Mouse (Mus musculus) olfactory bulb, adult 2 months (tissue): ENCODE results near the gene Il11ra1. TPM values are rescaled to one million over a fixed set of nuclear protein-coding genes. Genes with fewer than 3 reads are reported as not detected.
"Not testable (repeated sequence)": the region's sequence is repeated elsewhere in the genome, so short reads cannot be mapped to it uniquely, and the experiment has no call there.

Source experiments
- H3K27ac ChIP-seq: fragments of 200-500 bp; 2 replicates; pipeline ENCODE4 v1.5.1; 2012; ENCODE audit warnings: low read depth, low read length; ENCODE audit not compliant: insufficient read depth
- H3K4me1 ChIP-seq: fragments of 200-500 bp; 2 replicates; pipeline ENCODE4 v1.6.1; 2012; ENCODE audit warnings: low read length; ENCODE audit not compliant: control insufficient read depth, insufficient read depth
- H3K4me3 ChIP-seq: fragments of 200-500 bp; 2 replicates; pipeline ENCODE4 v1.5.1; 2012; ENCODE audit warnings: mild to moderate bottlenecking, low read depth, low read length, moderate library complexity; ENCODE audit not compliant: insufficient read depth
- CTCF ChIP-seq: fragments of 200-500 bp; IDR thresholded peaks from 2 replicates; pipeline ENCODE4 v1.5.1; 2012; ENCODE audit warnings: low read depth, mild to moderate bottlenecking, low read length, moderate library complexity; ENCODE audit not compliant: insufficient read depth
- POLR2A ChIP-seq: fragments of 200-500 bp; IDR thresholded peaks from 2 replicates; pipeline ENCODE4 v1.6.1; 2012; ENCODE audit warnings: mild to moderate bottlenecking, low read depth, low read length, moderate library complexity; ENCODE audit not compliant: insufficient read depth
- WGBS: fragments of 180-500 bp; shearing (Covaris S2); methylation state at CpG from one replicate; pipeline ENCODE4 v1.1.7; 2018; 5-methylcytosine and 5-hydroxymethylcytosine counted together
- polyA plus RNA-seq: library from polyadenylated mRNA; stranded (reverse); fragments of >200 nt; gene quantifications from 2 replicates; pipeline ENCODE4 v1.2.4, GENCODE M21; 2012; ENCODE audit warnings: low replicate concordance; ENCODE audit not compliant: missing spikeins, insufficient read depth, insufficient read length

The Il11ra1 gene
- not detected in 2 replicates for polyA plus RNA-seq

DNA sequence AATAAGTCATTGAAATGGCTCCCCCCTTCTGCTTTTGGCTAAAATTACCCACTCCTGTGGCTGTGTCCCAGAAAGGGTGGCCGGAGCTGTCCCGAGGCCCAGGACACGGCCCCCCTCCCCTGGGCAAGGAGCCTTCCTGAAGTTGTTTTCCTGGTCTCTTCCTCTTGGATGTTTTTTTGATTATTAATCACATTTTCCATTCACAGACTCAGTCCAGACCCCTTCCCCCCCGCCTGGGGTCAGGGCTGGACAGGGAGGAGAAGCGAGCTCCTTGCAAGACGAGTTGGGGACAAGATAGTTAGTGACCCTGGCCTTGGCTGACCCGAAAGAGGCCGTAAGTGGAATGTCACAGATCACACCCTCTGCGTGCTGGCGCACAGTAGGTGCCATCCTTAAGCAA is at the start of gene Il11ra1:
Gene Il11ra1, plus strand, starts transcription at position 207 of the 400 bp plus-strand sequence.
- H3K4me1 ChIP-seq, H3K27ac ChIP-seq, H3K4me3 ChIP-seq: not testable (repeated sequence)
- 83% methylated on average over 10 of the region's 10 CpGs for WGBS

DNA sequence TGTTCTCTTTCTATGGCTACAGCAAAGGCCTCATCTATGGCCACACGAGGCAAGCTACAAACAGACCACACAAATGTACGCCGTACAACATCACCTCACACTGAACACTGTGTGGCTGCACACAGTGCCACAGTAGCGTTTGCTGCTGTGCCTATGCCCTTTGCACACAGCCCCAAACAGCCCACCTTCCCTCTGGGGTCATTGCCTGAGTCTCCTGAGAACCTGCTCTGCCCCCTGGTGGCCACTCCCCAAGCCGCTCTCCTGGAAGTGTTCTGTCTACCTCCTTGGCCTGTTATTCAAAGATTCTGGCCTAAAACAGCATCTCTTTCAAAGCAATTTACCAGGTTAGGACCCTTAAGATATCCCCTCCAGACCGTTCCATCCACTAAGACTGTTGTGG is 46.5 kb upstream of the Il11ra1 start:
- WGBS = 41% methylated on average over 6 of the region's 6 CpGs
- H3K27ac ChIP-seq = no peak overlapping the region
- H3K4me1 ChIP-seq = peaks cover 2% of the 10 kb centered on the region
- H3K4me3 ChIP-seq = no peak overlapping the region
- TF ChIP-seq POLR2A (no peak), CTCF (peak; percentile 79)

GRCm38 (mm10) chr4:41653730-41654129 is 46.1 kb upstream of the Il11ra1 start:
- 55% methylated on average over 6 of the region's 6 CpGs for WGBS

DNA sequence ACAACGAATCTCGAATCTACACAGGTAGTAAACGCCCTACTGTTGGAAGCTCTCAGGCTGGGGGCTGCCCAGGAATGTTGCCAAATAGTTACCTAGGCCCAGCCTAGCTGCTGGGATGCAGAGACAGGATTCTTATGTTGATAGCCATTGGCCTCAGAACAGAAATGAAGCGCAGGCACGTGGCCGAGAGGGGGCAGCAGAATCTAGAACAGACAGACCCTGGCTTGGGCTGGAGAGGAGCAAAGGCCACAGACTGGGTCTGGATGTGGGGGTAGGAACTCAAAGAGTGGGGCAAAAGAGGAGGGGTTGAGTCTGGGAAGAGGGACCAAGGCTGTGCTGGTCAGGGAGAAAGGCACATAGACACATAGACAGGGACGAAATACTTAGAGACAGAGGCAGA is 45.6 kb upstream of the Il11ra1 start:
- TF ChIP-seq POLR2A (no peak), CTCF (peak; percentile 55)
- H3K4me1 ChIP-seq = peaks cover 2% of the 10 kb centered on the region
- 24% methylated on average over 7 of the region's 7 CpGs for WGBS
- no peak overlapping the region for H3K27ac ChIP-seq
- H3K4me3 ChIP-seq = no peak overlapping the region

More at GRCm38 (mm10) chr4:41653730-41654129, 46.1 kb upstream of the Il11ra1 start:
- H3K4me1 ChIP-seq = peaks cover 2% of the 10 kb centered on the region
- H3K4me3 ChIP-seq = no peak overlapping the region
- TF ChIP-seq CTCF (no peak), POLR2A (no peak)
- H3K27ac ChIP-seq = no peak overlapping the region

DNA sequence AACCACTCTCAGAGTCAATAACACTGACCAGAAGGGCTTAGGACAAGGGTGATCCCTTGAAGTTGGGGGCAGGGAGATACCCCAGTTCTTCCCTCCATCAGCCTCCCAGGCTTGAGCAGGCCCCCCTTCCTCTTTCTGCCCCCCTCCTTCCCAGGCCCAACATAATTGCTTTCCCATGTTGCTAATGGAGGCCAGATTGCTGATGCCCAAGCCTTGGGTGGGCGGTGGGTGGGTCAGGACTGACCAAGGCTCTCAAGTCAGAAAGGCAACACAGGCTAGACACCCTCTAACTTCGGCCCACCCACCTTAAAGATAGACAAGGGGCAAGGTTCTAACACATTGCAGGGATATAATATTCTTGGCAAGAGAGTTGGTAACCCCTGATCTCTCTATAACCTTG is 44.3 kb upstream of the Il11ra1 start:
- TF ChIP-seq POLR2A = no peak
- no peak for TF ChIP-seq CTCF
- H3K4me3 ChIP-seq = no peak overlapping the region
- H3K4me1 ChIP-seq = peaks cover 2% of the 10 kb centered on the region
- 91% methylated on average over 2 of the region's 2 CpGs for WGBS
- H3K27ac ChIP-seq = no peak overlapping the region

GRCm38 (mm10) chr4:41658566-41659384 is 41.0 kb upstream of the Il11ra1 start:
- Histone ChIP-seq H3K4me1 (0 out of 2 replicates have a peak, but pooled peaks cover 2% of the 10 kb centered on the region), H3K4me3 (no peak overlapping the region), H3K27ac (no peak overlapping the region)
- TF ChIP-seq POLR2A = no peak
- TF ChIP-seq CTCF = no peak
- WGBS = 59% methylated on average over 25 of the region's 25 CpGs

- H3K4me3 ChIP-seq = no peak overlapping the region
- H3K4me1 ChIP-seq = peaks cover 2% of the 10 kb centered on the region; the same call in 1 of the 2 replicates
- WGBS = 67% methylated on average over 13 of the region's 13 CpGs
- TF ChIP-seq CTCF (no peak), POLR2A (no peak)
- H3K27ac ChIP-seq = no peak overlapping the region
Measured at GRCm38 (mm10) chr4:41659556-41659955, 40.2 kb upstream of the Il11ra1 start.

DNA sequence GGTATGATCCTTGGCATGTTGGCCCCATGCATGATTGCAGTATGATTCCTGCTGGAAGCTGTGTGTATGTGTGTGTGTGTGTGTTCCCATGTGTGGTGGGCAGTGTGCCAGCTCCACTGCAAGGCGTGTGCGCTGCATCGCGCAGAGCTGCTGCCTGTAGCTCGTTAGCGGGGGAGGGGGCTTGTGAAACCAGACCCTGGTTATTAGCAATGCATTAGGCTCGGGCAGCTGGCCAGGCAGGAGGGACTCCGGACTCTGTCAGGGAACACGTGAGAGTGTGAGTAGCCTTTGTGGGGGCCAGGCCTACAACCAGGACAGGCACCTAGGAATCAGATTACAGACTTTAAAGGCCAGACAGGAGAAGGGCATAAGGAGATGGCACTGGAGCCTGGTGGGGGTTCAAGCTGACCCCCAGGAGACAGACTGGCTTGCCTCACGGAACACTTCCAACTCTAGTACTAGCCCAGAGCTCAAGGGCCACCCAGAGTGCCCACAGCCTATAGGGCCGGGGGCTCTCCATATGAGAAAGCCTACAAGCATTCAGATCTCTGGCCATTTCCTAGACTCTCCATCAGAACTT is 38.8 kb upstream of the Il11ra1 start:
- no peak overlapping the region for H3K4me3 ChIP-seq

DNA sequence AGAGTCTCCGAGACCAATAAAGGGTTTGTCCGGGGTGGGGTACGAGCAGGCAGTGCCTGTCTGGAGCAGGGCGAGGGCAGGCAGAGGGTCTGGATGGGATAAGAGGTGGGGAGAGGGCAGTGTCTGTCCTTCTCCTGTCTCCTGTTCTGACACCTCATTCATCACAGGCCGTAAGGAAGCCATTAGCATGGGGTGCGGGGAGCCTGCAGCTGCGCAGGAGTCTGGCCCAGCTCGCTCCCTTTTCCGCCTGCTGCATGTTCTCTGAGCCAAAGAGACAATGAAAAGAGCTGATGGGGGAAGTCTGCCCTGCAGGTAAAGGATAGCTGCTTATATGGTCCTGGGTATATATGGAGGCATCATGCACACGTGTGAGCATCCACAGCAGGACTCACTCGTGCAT is 37.1 kb upstream of the Il11ra1 start:
- Histone ChIP-seq H3K4me1 (peaks cover 19% of the 10 kb centered on the region), H3K4me3 (no peak overlapping the region), H3K27ac (no peak overlapping the region)
- WGBS = 84% methylated on average over 11 of the region's 11 CpGs
- TF ChIP-seq CTCF (no peak), POLR2A (no peak)

More for the DNA sequence above, 38.8 kb upstream of the Il11ra1 start:
- TF ChIP-seq POLR2A = no peak
- no peak for TF ChIP-seq CTCF
- peaks cover 15% of the 10 kb centered on the region for H3K4me1 ChIP-seq
- no peak overlapping the region for H3K27ac ChIP-seq
- WGBS = 61% methylated on average over 11 of the region's 11 CpGs

- H3K27ac ChIP-seq = no peak overlapping the region
Measured at GRCm38 (mm10) chr4:41663614-41664013, 36.2 kb upstream of the Il11ra1 start.

More at GRCm38 (mm10) chr4:41663614-41664013, 36.2 kb upstream of the Il11ra1 start:
- 78% methylated on average over 9 of the region's 9 CpGs for WGBS
- Histone ChIP-seq H3K4me1 (peaks cover 19% of the 10 kb centered on the region), H3K4me3 (no peak overlapping the region)
- TF ChIP-seq POLR2A (no peak), CTCF (no peak)
